ENCODE assay signal across 8 mouse cellular contexts in the genomic region with DNA sequence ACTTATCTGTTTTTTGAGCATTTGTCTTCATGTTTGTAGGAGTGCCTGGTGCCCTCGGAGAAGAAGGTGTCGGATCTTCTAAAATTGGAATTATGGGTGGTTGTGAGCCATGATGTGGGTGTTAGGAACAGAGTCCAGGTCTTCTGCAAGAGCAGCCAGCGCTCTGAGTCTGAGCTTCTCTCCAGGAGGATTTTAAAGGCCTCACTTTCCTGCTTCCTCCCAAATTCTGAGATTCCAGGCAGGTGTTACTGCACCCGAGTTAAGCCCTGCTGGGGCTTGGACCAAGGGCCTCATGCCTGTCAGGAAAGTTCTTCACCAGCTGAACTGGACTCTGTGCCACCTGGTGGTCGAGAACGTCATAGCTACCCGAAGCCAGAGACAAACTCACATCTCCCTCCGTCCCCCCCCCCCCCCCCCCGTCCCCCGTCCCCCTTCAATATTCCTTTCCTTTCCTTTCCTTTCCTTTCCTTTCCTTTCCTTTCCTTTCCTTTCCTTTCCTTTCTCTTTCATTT. TPM values are rescaled to one million over a fixed set of nuclear protein-coding genes. Genes with fewer than 3 reads are reported as not detected.
A peak's percentile ranks its signal among the peaks of the same experiment; 100 is the strongest.
DNase-seq lines count a peak whose midpoint lies in the region; ATAC-seq lines count a peak whose summit lies in the region.

No protein-coding gene starts in this region.

- H3K4me3 ChIP-seq in heart, embryonic 10.5 days = no peak overlapping the region
- H3K4me3 ChIP-seq in midbrain, embryonic 11.5 days (ENCODE audit: low read depth, low read length) = no peak overlapping the region

- H3K4me1 ChIP-seq in heart, embryonic 10.5 days = peaks cover 19% of the 10 kb centered on the region
- H3K4me1 ChIP-seq in midbrain, embryonic 11.5 days (ENCODE audit: control insufficient read depth, insufficient read depth, low read length) = no peaks in the 10 kb centered on the region

- DNase-seq in heart, postnatal 10 days = peak; percentile 31 to 61
- no peak for DNase-seq in heart, embryonic 10.5 days (ENCODE audit: low spot score)
- DNase-seq in right cerebral cortex, postnatal 4 days = peak; percentile 46
- no peak for DNase-seq in right cerebral cortex, adult 18-20 months
- peak; percentile 60 for DNase-seq in embryo, embryonic 10.5 days (ENCODE audit: low spot score)
- no peak for DNase-seq in neural tube, embryonic 10.5 days (ENCODE audit: extremely low spot score, low spot score)
- no peak for DNase-seq in midbrain, embryonic 11.5 days (ENCODE audit: low spot score, missing footprints)

- intact Hi-C loops in heart, postnatal 10 days (cut with DNase I) = no loop called here

- H3K9ac ChIP-seq in midbrain, embryonic 11.5 days (ENCODE audit: low read length) = no peak overlapping the region

- H3K9me3 ChIP-seq in heart, embryonic 10.5 days = no peaks in the 10 kb centered on the region
- no peaks in the 10 kb centered on the region for H3K9me3 ChIP-seq in midbrain, embryonic 11.5 days (ENCODE audit: control insufficient read depth, low read length)

- peak; percentile 47; the same call in 1 of the 2 replicates for ATAC-seq in megakaryocyte-erythroid progenitor cell, adult 5-6 weeks (replicated peaks; ENCODE audit: low FRiP score, low TSS enrichment, poor library complexity, severe bottlenecking)
- no peak for ATAC-seq in midbrain, embryonic 11.5 days (ENCODE audit: low FRiP score)

- H3K4me2 ChIP-seq in midbrain, embryonic 11.5 days = no peak overlapping the region

- no peak overlapping the region for H3K27ac ChIP-seq in heart, embryonic 10.5 days
- H3K27ac ChIP-seq in midbrain, embryonic 11.5 days (ENCODE audit: low read depth, low read length) = no peak overlapping the region

- H3K27me3 ChIP-seq in heart, embryonic 10.5 days (ENCODE audit: insufficient read depth, poor library complexity, severe bottlenecking) = no peaks in the 10 kb centered on the region
- H3K27me3 ChIP-seq in midbrain, embryonic 11.5 days (ENCODE audit: control insufficient read depth, insufficient read depth, low read length) = no peaks in the 10 kb centered on the region; the same call in 1 of the 2 replicates

- no peaks in the 10 kb centered on the region for H3K36me3 ChIP-seq in heart, embryonic 10.5 days
- no peaks in the 10 kb centered on the region for H3K36me3 ChIP-seq in midbrain, embryonic 11.5 days (ENCODE audit: control insufficient read depth, insufficient read depth, low read length)

- WGBS in heart, embryonic 10.5 days = 28% methylated on average over 10 of the region's 10 CpGs
- WGBS in midbrain, embryonic 11.5 days = 39% methylated on average over 8 of the region's 10 CpGs

RNA-seq across cellular contexts. Expression of gene Chaf1b, which starts 31.7 kb away (rescaled TPM):
- 1 to 10 TPM; 7.8 to 8.1 TPM for total RNA-seq in heart, postnatal 10 days (2021)
- polyA plus RNA-seq in heart, embryonic 10.5 days (2016; fragmentation: Nextera tagmentation; extraction: Ambion mirVana) = 70.5 and 89.2 TPM in 2 replicates
- total RNA-seq in megakaryocyte-erythroid progenitor cell, adult 5-6 weeks (2014; fragmentation: Nextera tagmentation) = 79.5 and 94.4 TPM in 2 replicates
- total RNA-seq in megakaryocyte-erythroid progenitor cell, adult 5-6 weeks (2017) = 80.8 and 86.6 TPM in 2 replicates
- 99.8 and 102 TPM in 2 replicates for polyA plus RNA-seq in midbrain, embryonic 11.5 days (2014; fragmentation: Nextera tagmentation; extraction: Ambion mirVana)

Comparison
In these comparisons a context has a peak if more than half of its experiments do, and no peak if none do; other contexts are left out.
1. DNase-seq: peak in heart, postnatal 10 days (2 of 2), right cerebral cortex, postnatal 4 days (single experiment) and embryo, embryonic 10.5 days (single experiment); none in heart, embryonic 10.5 days (single experiment), right cerebral cortex, adult 18-20 months (single experiment), neural tube, embryonic 10.5 days (single experiment) and midbrain, embryonic 11.5 days (single experiment).
2. RNA of gene Chaf1b, which starts 31.7 kb away (total RNA-seq): 79.5 to 94.4 TPM in megakaryocyte-erythroid progenitor cell, adult 5-6 weeks; 7.8 to 8.1 TPM in heart, postnatal 10 days; every median in the first group is over 4 times any median in the second.